Mouse (Mus musculus): ENCODE results near the gene Rbm38.

The Rbm38 gene

DNA sequence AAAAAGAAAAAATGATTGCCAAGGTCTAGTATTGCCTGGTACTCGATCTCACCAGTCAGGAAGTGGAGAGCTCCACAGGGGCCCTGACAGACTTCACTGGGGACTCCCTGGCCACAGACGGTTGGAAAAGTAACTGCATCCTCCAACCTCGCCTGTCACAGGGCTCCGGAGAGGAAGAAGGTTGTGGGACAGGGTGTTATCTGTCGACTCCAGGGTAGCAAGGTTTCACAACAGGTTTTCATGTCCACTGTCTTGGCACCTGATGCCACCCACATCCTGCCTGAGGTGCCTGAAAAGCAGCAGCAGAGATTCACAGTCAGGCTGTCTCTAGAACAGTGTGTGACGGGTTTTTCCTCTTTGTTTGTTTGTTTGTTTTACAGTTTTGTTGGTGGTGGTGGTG, 2.4 kb upstream of the Rbm38 start:
- peak; percentile 42 to 56 for DNase-seq

DNA sequence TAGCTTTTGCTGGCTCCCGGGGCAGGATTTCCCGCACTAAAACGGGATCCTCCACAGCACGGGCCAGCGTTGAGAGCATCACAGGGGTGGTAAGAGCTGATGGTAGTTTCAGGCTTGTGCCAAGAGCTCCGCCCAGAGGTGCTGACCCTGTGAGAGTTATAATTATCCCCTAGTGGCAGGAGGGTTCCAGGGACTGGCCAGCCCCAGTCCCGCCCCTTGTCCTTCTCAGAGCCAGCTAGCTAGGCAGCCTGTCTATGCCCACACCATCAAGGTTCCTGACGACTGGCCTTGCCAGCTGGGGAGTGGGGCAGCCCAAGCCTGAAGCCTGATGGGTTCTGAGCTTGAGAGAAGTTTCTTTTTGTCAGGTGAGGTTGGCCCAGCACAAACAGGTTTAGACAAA, 1.7 kb upstream of the Rbm38 start:
- DNase-seq, result peak in 1 of 2 experiments; percentile 37

DNA sequence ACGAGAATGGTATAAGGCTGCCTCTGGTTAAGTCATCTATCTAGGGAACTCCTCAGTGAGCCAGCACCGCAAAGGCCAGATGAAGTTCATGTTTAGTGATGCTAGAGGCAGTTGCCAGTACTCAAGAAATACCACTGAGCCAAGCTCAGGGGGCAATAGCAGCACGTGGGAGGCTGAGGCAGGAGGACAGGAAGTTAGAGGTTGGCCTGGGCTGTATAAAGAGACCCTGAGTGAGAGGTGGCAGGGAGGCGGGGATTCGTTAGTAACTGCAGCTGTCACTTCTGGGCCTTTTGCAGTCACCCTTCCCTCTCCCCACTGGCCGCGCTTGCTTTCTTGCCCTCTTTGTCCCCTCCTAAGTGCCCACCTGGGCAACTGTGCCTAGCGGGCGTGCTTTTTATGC, 976 bp upstream of the Rbm38 start:
- DNase-seq, result peak; percentile 56 to 69

DNA sequence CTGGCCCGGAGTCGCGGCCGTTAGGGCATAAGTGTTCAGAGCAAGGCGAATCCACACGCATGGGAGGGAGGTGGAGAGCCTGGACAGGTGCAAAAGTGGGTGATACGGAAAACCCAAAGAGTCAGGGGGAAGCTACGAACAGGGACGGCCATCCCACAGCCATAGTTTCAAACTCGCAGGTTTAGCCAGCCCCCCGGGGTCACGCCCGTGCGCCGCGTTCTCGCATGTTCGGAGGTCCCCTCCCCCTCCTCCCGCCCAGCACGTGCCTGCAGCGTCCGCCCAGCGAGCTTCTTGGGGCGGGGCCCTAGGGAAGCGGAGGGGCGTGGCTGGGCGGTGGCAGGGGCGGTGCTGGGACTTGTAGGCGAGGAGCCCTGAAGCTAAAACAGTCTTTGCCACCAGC, 508 bp upstream of the Rbm38 start:
- peak; percentile 96 to 97 for DNase-seq

DNA sequence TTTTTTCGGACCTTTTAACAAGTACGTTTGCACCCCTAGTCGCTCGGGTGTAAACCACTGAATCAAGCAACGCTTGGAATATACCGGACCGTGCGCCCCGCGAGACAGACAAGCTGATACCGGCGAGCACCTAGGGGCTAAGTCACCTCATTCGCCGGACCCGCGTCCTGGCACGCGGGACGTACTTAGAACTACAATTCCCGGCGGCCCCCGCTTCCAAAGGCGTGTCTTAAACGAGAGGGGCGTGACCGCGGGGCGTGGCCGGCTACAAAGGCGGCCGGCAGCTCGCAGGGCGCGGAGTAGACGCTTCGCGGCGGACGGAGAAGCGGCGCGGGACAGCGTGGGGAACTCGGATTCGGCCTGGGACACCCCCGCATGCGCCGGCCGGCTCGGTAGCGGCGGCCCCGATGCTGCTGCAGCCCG, 1.3 kb downstream of the Rbm38 start:
- peak; percentile 94 to 96 for DNase-seq

DNA sequence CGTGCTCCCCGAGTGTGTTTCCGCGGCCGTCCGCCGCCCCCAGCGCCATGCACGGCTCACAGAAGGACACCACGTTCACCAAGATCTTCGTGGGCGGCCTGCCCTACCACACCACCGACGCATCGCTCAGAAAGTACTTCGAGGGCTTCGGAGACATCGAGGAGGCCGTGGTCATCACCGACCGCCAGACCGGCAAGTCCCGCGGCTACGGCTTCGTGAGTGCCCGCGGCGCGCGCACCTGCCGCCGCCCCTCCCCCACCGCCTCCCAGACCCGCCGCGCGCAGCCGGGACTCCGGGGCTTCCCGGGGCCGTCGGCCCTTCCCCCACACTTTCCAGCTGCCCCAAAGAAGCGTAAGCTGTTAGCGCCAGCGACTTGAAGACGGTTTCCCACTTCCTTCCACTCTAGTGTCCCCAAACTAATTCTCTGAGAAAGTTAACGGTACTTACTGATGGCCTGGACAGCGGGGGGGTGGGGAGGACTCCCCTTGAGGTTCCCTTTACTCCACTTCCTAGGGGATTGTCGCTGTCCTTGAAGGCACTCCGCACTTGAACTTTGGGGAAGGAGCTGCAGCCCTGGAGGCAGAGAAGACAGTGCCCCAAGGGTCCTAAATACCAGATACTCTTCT, 1.9 kb downstream of the Rbm38 start:
- peak; percentile 72 to 77 for DNase-seq

DNA sequence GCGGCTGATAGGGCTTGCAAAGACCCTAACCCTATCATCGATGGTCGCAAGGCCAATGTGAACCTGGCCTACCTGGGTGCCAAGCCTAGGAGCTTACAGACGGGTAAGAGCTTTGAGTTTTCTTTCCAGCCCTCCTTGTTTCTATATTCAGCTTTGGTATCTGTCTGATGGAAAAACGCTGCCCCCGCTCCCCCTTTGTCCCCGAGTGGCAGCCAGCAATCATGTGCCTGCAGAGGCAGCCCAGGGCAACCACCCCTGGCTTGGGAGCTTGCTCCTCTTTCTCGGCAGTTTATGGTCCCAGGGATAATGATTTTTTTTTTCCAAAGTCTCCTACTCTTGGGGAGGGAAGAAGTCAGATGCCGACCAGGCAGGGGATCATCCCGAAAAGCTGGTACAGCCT, 2.5 kb downstream of the Rbm38 start:
- peak in 1 of 2 experiments; percentile 38 for DNase-seq

DNA sequence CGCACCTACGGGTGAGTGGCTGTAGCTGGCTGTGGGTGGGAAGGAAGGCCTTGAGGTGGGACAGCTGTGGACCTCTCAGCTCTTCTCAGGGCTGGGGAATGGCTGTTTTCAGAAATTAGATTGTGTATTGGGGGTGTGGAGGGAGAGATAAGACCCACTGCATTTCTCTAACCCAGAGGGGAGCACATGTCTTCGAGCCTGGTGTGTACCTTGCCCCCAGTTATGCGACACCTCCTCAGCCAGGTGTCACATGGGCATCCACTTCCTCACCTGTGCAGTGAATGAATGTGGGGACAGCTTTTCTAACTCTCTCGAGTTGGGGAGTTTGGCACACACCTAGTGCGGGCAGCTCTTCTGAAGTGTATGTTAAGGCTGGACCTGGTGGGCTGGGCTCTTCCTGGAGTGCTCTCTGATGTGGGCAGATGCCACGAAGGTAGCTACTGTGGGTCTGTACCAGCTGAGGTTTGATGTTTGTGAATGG, 3.1 kb downstream of the Rbm38 start:
- DNase-seq, result peak in 1 of 2 experiments; percentile 63

DNA sequence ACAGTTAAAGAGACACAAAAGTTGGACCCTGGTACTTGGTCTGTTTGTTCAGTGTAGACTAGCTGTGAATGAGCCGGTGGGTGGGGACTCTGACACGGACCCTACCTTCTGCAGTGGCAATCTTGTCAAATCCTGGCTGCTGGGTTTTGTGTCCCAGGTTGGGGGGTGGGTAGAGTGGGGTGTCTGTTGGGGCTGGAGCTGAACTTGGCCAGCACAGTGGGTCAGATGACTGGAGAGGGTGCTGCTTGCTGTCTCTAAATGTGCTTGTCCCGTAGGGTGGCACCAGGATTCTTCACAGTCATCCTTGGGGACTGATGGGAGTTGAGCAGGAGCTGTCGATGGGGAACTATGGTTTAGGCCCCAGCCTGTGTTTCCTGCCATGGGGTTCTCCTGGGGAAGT, 3.7 kb downstream of the Rbm38 start:
- DNase-seq, result no peak

DNA sequence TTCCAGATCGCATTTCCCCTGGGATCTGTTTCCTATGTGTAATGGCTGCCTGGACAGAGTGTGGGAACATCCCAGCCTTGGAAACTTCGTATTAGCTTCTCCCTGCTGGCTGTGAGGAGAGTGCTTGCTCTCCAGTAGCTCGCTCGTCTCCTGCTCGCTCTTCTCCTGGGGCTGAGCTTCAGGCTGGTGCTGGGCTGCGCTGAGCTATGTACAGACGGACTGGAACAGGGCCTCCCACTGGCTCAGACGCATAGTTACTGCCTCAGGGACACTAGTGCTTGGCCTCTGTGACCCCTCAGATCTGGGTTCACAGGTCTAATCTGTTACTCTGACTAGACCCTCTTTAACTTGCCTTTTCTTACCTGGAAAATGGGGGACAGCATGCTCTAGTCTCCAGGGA, 4.1 kb downstream of the Rbm38 start:
- no peak for DNase-seq

DNA sequence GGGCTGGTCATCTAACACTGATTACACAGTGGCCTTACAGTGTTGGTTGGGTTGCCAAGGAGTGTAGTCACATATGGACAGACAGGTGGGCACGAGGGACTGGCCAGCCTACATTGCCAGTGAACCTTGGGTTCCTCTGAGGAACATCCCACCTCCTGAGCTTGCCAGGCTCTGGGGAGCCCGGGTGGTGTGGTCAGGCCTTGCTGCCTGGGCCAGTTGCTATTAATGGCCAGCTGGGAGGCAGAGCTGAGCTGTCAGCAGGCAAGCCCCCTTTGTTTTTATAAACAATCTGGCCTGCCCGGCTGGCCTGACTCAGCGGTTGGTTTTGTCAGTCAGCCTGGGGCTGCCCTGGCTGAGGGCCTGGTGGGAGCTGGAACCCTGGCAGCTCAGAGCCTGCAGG, 4.6 kb downstream of the Rbm38 start:
- no peak for DNase-seq

DNA sequence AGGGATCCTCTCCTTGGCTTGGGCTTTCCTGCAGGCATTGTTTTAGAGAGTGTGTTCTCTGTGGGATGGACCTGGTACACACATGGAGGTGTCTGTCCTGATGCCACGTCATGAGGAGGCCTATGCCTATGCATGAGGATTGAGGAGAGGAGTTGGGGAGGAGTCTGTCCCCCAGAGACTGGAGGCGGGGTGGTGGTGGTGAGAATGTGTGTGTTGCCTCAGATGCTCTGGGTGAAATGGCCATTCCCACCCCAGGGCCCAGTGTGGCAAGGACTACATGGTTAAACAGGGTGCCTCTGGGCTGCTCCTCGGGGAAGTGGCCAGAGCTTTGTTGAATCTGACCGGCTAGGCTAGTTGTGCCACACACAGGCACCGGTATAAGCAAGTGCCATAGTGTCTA, 6.0 kb downstream of the Rbm38 start:
- DNase-seq, result no peak

DNA sequence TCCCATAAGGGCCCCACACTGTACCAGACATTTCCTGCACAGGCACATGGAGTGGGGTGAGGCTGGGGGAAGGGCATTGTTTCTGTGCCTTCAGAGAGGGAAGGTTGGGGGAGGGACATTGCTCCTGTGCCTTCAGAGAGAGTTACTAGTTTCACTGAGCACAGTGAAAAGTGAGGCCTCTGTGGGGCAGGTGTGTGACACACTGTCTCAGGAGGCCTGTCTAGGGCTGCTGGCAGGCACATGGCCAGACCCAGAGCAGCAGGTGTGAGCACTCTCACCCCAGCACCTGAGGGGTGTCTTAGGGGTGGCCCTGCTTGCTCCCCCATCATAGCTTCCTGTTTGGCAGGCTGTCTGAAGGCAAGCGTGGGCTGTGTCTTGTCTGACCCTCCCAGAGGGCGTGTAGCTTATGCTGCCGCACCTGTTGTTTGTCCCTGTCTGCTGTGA, 6.4 kb downstream of the Rbm38 start:
- DNase-seq, result peak; percentile 75 to 89

DNA sequence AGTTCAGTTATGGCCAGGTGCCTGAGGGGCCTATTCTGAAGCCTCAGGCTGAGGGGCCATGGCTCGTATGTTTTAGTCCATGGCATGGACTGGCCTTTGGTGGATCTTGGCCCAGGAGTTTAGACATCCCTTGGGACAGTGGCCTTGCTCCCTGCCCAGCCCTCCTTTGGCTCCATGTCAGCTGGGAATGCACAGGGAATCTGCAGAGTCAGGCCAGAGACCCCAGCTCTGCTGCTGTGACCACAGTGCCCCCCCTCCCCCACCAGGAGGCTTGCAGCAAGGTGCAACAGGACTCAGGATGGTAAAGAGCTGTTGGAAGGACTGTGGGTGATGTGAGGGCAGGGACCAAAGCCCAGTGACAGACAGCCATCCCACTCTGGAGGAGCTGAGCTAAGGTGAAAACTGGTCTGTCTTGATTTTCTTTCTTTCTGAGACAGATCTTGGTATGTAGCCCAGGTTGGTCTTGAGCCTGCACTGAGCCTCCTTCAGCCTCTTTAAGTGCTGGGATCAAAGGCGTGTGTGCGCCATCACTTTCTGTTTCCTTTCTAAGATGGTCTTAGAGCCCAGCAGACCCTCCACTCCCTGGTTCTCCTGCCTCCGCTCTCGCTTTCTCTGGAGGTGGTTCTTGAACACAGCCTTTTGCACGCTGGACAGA, 7.0 kb downstream of the Rbm38 start:
- DNase-seq, result peak; percentile 39 to 58

DNA sequence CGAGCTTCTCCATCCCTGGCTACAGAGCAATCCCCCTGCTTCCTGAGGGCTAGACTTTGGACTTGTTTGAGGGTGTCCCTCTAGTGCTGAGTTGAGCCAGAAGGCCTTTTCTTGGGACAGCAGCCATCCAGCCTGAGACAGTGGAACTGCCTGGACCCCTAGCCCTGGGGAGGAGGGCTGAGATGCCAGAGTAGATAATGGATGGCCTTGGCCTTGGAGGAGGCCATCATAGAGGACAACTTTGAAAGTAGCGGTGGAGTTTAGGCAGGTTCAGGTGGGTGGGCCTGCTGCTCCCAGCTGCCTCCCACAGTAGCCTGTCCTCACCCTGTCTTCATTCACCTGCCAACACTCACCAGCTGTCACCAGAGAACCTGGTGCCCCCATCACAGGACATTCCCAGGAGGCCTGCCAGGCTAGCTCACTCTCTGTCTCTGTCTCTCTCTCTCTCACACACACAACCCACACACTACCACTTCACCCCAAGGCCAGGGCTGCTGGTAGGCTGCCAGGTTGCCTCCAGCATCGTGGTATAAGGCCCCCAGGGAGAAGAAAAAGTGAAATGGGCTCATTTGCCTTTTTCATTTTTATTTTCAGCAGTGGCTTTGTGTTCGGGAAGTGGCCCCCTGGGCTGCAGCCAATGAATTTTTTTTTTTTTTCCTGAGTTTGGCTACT, 7.7 kb downstream of the Rbm38 start:
- peak in 1 of 2 experiments; percentile 10 for DNase-seq

DNA sequence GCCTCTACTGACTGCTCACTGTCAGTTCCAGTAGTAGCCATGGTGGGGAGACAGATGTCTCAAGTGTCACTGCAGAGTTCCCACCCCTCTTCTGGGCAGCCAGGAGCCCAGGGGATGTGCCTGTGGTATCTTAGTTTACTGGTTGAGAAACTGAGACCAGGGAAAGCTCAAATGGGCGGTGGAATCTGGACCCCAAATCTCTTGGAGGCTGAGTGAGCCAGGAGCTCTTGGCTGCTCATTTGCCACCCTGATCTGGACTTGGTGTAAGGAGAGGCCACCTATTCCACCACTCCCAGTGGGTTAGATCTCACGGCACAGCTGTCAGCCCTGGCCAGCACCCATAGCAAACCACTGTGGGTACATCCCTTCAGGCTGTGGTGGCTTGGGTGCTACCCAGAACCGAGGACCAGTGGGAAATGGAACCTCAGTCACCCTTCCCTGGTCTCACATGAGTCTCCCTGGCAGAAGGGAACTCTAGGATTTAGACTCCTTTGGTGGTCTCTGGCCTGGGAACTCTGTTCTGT, 8.3 kb downstream of the Rbm38 start:
- DNase-seq, result peak in 1 of 2 experiments; percentile 1

DNA sequence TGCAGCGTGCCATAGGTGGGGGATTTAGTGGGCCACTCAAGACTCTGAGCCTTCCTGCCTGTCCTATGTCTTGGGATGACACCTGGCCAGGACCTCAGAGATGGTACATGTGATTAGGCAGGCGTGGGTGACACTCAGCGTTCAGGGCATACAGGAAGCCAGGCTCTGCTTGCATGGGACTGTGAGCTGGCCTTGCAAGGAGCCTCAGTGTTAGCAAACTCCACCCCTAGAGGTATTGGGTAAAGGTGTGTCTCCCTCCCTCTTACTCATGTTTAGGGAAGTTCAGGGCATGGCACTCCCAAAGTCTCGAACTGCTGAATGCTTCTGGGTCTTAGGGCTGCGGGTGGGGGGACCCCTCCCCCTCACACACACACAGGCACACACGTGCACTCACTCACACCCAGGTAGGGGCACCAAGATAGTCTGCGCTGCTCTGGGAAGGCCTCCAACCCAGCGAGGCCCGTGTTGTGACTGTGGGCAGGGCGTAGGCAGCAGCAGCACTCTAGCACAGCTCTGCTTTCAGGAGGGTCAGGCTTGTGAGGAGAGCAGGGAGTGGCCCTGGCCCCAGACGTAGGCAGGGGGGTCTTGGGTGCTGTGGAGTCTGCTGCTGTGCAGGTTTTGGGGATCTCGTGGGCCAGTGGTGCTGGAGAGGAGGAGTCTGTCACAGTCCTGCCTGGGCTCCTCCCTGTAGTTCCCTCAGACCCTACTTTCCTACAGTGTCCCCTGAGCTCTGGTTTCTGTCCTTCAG, 10.5 kb downstream of the Rbm38 start:
- DNase-seq, result peak; percentile 10 to 19

DNA sequence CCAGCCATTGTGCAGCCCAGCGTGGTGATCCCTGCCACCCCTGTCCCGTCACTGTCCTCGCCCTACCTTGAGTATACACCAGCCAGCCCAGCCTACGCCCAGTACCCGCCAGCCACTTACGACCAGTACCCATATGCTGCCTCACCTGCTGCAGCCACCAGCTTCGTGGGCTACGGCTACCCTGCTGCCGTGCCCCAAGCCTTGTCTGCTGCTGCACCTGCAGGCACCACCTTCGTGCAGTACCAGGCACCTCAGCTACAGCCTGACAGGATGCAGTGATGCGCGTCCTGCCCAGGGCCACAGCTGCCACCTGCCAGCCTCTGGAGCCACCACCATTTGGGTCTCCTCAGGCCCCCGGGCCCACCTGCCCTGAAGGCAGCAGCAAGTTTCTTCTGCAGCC, 13.2 kb downstream of the Rbm38 start:
- peak; percentile 45 to 74 for DNase-seq

DNA sequence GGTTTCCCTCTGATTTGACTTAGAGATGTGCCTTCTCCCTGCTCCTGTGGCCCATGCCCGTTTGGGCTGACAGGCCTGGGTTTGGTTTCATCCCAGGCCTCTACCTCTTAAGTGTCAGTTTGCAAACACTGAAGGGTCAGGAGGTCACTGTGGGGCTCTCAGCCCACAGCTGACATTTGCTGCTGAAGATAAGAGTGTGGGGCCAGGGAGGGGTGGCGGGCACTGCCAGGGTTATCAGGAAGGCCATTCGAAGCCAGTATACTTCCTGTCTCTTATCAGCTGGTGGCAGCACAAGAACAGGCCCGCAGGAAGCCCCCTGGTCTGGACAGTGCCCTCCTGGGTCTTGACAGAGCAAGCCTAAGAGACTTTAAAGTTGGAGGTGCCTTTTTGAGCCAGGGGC, 14.7 kb downstream of the Rbm38 start:
- peak in 1 of 2 experiments; percentile 11 for DNase-seq

DNA sequence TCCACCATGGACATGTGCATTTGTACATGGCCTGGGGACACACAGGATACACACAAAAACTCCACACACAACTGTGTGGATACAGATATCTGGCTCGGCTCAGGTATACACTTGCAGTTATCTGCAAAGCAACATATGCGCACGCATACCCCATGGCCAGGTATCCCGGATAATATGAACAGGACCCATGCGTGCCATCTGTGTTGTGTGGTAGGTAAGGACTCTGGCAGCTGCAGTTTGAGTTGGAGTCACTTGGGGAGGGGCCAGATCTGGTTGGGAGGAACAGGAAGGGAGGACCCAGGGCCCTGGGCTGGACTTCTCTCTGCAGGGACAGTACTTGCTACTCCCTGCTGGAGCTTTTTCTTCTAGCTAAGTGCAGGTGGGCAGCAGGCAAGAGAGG, 15.4 kb downstream of the Rbm38 start:
- no peak for DNase-seq

DNA sequence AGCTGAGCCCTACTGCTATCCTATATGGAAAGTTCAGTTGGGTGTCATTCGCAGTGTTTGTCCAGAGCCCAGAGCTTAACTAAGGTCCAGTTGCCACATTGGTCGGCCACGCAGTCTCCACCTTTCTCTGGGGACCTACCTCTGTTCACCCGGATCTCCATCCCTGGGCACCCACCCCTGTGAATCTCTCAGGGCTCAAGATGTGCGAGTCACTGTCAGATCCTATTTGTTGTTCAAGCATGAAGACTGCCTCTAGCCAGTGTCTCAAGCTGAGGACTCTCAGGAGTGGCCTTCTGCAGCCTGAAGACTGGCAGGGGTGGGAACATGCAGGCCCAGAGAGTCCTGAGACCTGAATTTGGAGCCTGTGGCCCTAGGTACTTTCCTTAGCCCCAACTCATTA, 15.8 kb downstream of the Rbm38 start:
- no peak for DNase-seq

DNA sequence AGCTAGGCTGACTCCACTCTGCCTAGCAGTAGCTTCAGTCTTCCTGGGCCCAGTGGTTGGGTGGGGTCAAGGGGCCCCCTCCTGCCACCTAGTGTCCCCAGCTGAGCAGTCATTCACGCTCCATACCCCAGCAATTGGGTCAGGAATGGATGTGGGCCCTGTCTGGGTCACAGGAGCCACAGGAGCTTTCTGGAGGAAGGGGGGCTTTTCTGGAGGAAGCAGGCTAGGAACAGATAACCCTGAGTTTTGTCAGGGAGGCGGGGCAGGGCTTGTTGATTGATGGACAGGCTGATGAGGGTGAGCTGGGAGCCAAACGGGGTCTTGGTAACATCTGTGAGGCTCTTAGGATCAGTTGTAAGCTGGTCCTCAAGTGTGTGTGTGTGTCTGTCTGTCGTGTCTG, 16.3 kb downstream of the Rbm38 start:
- no peak for DNase-seq

DNA sequence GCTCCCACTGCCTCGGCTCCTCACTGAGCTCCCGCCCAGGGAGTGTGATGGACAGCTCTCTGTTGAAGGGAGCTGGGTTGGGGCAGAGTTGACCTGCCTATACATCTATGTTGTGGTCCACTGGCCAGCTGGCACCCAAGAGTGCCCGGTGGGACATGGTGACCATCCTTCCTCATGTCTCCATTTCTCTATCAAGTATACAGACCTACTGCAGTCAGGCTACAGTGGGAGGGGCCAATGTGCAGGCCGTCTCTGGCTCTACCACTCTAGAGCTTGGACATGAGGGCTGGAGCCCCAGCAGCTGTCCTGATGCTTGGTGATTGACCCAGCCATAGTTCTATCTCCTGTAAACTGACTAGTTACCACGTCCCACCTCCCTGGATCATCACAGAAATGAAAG, 17.0 kb downstream of the Rbm38 start:
- DNase-seq, result no peak
